Mouse (Mus musculus): ENCODE measurements around the gene Fam43a.

- TF ChIP-seq CTCF (IDR thresholded peaks at IDR 0.05; ENCODE audit: control insufficient read depth, insufficient read depth, insufficient read length) (no peak), CEBPB (IDR thresholded peaks at IDR 0.05; ENCODE audit: low read depth) (no peak), USF1 (IDR thresholded peaks at IDR 0.05; ENCODE audit: low read depth) (no peak), MAX (IDR thresholded peaks at IDR 0.05) (no peak), MYOD1 (IDR thresholded peaks at IDR 0.05; ENCODE audit: control insufficient read depth, insufficient read length, low read depth) (no peak), MYOG (IDR thresholded peaks at IDR 0.05; ENCODE audit: control insufficient read depth, extremely low read depth, insufficient read length) (no peak), FOSL1 (IDR thresholded peaks at IDR 0.05; ENCODE audit: insufficient read depth, low read length, poor library complexity, severe bottlenecking) (no peak)
These were observed 25.1 kb downstream of the Fam43a start for GRCm38 (mm10) chr16:30624640-30625039.
